Mouse (Mus musculus) ES-CJ7 (cell line): ENCODE results near the gene Dnajc5g.

Experiments used
- DNase-seq: peaks from one replicate; pipeline ENCODE4 v3.0.0; 2011; ENCODE audit warnings: low read depth, low spot score

Gene Dnajc5g

DNA sequence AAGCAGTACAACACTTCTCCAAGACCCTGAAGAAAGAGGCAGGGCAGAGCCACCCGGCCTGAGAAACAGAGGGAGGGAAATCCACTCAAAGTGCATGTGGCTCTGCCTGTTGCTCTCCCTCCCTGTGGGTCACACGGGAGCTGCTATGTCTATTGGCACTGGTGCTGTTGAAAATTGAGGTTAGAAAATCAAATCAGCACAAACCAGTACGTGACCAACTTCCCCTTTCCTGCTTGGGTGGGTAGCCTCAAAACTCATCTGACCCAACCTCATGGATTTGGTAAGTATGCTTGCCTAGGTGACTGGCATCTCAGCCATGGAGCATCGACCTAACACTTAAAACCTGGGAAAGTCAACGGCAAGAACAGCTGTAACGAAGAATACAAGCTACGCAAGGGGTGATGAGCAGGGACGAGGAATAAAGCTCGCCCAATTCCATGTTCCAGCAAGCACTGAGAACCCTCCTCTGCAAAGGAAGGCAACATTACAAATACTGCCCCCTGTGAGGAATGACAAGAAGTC lies at the start of gene Dnajc5g:
Dnajc5g (plus strand) TSS at position 472 of the 522 bp plus-strand sequence.
- DNase-seq: no peak

DNA sequence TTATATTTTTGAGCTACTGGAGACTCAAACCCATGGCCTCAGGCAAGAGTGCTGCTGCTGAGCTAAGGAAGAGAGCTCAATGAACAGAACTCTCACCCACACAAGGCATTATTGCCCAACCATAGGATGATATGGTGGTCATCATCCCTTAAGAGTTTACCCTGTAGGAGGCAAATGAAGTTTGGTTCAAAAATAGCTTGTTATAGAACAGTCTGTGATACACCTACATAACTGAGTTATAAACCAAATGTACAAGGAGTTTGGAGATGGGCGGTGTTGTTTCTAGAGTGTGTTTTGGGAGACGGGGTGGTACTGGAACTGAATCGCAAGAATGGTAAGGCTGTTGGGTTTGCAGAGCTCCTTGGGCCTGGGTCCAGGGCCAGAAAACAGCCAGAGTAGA lies 36.3 kb upstream of the Dnajc5g start:
- DNase-seq: no peak

DNA sequence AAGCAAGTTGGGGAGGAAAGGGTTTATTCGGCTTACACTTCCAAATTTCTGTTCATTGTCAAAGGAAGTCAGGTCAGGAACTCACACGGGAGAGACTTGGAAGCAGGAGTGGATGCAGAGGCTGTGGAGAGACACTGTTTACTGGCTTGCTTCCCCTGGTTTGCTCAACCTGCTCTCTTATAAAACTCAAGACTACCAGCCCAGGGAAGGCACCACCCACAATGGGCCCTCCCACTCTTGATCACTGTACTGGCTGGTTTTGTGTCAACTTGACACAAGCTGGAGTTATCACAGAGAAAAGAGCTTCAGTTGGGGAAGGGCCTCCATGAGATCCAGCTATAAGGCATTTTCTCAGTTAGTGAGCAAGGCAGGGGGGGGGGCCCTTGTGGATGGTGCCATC lies 35.0 kb upstream of the Dnajc5g start:
- DNase-seq: no peak

DNA sequence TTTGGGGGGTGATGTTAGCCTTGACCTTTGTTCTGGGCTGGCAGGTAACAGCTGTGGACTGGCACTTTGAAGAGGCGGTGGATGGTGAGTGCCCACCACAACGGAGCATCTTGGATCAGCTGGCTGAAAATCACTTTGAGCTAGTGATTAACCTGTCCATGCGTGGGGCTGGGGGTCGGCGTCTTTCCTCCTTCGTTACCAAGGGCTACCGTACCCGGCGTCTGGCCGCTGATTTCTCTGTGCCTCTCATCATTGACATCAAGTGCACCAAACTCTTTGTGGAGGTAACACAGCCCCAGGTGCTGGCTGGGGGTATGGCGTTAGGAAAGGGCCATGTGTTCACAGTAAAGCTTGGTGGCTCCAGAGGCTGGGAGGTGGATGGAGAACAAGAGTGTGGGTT lies 34.3 kb upstream of the Dnajc5g start:
- no peak for DNase-seq

DNA sequence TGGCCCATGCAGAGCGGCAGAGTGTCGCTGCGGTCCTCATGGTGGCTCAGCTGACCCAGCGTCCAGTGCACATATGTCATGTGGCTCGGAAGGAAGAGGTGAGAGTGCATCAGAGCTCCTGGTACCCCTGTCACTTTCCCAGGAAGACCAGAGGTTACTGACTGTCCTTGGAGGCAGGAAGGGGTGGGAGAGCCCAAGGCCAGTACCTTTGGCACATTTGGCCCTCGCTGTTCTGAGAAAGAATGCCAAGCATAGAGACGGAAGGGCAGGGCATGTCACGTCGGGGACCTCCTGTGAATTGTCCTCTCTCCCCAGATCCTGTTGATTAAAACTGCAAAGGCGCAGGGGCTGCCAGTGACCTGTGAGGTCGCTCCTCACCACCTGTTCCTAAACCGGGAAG lies 32.9 kb upstream of the Dnajc5g start:
- DNase-seq: no peak

DNA sequence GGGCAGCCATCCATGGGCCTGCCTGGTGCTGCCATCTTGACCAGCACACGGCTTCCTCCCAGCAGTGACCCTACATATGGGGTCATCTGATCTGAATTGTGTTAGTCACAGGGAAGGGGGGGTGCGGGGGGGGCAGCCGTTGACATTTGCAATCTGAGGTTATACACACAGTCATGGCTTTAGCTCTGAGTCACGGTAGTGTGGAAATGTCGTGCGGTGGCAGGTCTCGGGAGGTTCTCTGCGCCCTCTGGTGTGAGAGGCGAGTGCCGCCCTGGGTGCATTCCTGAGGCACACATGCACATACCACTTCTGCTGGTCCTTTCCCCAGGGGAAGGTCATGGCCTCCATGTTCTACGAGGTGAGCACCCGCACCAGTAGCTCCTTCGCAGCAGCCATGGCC lies 29.7 kb upstream of the Dnajc5g start:
- DNase-seq: no peak

DNA sequence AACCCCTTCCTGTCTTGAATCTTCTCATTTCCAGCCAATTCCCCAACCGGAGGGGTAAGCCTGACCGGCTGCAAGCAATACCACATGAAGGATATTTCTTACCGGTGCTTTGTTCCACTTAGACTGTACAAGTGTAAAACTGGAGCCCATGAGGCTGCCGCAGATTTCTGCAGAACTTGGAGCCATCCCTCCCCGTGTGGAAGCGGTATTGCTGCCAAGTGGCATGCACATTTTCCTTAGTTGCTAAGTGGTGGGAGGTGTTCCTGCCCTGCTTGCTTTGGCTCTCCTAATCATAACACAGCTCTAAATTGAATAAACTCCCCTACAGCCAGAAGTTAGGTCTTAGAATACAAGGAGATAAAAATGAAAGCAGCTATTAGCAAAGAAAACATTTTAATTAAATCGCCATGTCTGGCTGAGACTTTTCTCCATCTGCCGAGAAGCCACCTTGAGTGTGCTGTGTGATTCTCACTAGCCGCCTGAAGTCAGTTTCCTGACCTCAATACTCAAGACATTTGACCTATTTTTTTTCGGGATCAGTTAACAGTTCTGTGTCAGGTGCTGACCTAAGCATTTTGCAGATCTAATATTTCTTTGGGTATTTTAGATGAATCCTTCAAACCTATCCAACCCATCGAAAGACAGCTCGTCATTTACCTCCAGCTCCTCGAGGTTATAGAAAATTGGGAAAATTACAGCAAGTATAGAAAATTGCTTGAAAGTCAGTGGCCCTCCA lies 25.9 kb upstream of the Dnajc5g start:
- no peak for DNase-seq

DNA sequence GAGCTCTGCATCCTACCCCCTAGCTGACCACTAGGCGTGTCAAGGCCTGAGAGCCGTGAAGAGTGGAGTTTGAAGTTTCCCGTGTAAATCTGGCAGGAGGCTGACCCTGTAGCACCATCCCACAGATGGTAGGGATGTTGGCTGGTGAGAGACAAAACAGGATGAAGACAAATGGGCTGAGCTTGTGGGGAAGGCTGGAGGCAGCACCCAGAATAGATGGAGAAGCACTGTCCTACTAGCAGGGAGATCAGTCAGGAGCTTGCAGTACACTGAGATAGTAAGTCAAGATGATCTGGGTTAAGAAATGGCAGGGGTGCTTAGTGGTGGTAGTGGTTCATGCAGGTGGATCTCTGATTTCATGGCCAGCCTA lies 25.3 kb upstream of the Dnajc5g start:
- DNase-seq: no peak

DNA sequence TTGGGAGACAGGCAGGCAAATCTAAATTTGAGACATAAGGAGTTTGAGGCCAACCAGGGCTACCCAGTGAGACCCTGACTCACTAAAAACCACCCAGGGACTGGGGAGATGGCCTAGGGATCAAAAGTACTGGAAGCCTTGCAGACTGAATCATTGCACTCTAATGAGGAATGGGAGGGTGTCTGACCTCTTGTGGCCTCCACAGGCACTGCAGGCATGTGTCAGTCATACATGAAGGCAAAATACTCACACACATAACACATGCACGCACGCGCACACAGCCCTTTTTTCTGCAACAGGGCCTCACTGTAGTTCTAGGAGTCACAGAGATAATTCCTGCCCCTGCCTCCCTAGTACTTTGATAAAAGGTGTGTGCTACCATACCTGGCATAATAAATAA lies 24.7 kb upstream of the Dnajc5g start:
- peak; percentile 70 for DNase-seq

DNA sequence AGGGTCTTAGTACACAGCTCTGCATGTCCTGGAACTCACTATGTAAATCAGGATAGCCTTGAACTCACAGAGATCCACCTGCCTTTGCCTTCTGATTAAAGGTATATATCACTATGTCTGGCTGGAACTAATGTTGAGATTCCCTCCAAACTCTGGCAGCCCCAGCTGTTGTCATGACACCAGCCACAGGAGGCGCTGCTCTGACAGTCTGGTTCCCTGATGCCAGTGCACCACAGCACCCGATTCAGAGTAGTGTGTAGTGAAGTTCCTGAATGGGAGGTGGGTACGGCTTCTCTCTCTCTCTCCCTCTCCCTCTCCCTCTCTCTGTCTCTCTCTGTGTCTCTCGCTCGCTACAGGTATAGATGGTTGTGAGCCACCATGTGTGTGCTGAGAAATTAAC lies 23.7 kb upstream of the Dnajc5g start:
- peak; percentile 48 for DNase-seq

DNA sequence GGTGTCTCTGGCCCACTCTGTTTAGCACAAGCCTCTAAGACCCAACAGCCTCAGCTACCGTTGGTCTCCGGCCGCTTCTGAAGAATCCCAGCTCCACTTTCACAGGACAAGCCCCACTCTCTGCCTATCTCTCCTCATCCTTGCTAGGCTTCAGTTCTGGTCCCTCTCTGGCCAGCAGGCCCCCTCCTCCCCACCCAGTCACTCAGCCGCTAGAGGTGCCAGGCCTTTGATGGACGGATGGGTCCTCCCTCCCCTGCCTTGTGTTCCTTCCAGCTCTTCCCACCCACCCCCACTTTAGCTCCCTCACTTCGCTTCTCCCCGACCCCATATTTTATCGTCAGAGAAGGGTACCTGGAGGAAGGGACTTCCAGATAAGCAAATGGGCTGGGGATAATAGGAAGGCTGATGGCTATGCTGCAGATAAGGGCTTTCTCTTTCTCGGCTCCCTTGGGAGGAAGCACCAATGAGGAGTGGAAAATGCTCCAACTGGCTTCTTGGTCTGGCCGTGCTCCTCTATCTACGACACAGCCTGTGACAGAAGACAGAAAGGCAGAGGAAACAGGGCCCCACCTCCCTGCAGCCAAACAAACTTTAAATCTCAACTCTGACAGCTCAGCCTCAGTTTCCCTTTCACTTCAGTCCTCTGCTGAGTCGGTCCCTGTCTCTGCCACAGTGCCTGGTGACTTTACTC lies 23.0 kb upstream of the Dnajc5g start:
- no peak for DNase-seq

DNA sequence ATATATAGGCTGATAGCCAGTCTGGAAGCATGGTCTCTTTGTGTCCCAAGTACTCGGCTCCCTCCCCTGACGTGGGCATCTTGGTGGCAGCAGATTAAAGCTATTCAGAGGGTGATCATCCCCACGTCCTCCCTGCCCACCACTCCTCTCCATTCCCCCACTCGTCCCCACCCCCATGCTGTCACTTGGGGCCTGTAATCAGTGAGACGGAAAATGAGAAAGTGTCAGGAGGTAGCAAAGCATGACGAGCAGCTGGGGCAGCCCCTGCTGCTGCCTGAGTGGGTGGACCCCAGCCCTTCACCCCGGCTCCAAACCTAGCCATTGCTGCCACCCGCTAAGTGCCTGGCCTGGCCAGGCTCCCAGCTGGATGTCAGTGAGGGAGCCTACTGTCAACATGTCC lies 22.1 kb upstream of the Dnajc5g start:
- DNase-seq: no peak

DNA sequence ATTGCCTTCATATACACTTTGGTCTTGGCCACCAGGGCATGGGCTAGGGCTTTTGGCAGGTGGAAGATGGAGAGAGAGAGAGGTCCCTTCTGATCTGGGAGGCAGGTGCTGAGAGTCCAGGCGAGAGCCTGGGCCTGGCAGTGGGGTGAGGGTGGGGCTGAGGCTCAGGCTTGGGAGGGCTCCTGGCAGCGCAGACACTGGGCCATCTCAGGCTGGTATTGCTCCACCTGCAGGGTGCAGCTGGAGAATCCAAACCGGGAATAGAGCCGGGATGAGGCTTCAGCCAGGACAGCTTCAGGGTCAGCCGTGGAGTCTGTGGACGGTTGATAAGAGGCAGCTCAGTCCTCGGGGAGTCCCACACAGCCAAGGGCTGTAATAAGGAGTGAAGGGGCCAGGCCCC lies 19.5 kb upstream of the Dnajc5g start:
- no peak for DNase-seq

DNA sequence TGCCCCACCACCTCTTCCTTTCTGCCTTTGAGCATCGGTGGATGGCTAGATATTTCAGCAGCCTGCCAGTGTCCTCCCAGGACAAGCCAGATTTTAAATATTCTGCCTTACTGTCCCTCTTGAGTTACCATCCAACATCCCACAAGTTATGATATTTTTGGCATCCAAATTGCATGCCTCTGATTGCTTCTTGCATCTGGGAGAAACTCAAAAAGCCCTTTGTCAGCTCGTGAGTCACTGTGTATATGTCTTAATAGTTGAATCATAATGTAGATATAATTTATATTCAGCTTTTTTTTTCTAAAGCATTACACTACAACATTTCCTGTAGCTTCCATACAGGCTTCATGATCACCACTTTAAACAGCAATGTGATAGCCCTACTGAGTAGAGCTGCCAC lies 19.0 kb upstream of the Dnajc5g start:
- DNase-seq: no peak

DNA sequence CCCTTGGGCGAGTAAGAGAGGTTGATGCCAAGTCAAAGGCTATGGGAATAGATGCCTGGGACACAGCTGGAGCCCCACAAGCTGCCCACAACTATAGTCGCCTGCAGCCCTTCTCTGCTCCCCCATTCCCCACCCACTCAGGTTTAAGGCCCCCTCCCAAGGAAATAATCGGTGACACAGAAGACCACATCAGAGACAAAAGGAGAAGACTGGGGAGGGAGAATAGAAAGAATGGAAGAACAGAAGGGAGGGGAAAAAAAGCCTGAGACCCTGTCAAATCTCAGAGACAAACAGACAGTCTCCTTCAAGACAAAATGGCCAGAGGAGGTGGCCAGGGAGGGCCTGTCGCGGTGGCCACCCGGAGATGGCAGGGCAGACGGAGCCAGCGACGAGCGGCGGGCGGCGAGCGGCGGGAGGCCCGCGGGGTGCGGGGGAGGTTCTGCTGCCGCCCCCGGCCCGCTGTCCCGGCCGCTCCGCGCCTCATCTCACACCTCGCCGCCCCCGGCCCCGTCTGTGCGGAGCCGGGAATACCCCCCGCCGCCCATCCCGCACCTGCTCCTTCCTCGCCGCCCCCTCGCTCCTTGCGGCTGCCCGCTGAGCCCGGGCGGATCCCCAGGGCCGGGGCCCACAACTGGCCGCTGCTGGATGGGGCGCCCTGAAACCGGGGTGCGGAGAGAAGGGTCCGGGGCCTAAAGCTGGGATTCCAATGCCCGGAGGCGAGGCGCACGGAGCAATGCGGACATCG lies 13.7 kb upstream of the Dnajc5g start:
- DNase-seq: no peak

DNA sequence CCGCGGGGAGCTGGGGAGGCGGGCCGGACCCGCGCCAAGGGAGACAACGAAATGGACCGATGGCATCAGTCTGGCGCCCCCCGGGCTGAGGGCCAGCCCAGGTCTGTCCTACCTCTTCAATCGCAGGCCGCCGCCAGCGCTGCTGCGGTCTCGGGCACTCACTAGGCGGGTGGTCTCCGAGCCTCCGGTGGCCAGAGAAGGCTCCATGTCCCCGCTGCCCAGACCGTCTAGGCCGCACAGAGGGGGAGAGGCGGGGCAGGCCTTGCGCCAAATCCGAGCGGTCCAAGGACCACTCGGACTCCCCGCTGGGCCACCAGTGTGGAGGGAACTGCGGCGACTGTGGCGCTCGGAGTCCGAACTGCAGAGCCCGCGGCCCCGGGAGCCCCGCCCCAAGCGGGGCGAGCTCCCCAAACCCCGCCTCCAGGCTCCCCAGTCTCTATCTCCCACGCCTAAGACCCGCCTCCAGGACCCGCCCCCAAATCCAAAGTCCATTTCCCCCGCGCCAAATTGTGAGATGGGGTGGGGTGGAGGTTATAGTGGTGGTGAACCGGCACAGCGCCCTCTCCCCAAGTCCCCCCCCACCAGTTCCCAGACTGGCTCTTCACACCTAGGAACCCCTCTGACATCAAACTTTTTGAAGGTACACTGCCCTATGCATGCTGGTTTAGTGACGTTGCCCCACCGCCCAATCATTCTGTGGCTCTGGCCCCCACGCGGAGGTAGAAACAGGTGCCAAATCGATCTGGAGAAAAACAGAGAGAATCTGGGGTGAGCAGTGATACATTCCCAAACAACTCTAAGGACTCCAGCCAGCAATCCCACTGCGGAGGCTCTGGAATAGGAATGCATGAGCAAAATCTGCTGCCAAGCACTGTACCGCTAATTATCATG lies 12.7 kb upstream of the Dnajc5g start:
- DNase-seq: peak; percentile 57

DNA sequence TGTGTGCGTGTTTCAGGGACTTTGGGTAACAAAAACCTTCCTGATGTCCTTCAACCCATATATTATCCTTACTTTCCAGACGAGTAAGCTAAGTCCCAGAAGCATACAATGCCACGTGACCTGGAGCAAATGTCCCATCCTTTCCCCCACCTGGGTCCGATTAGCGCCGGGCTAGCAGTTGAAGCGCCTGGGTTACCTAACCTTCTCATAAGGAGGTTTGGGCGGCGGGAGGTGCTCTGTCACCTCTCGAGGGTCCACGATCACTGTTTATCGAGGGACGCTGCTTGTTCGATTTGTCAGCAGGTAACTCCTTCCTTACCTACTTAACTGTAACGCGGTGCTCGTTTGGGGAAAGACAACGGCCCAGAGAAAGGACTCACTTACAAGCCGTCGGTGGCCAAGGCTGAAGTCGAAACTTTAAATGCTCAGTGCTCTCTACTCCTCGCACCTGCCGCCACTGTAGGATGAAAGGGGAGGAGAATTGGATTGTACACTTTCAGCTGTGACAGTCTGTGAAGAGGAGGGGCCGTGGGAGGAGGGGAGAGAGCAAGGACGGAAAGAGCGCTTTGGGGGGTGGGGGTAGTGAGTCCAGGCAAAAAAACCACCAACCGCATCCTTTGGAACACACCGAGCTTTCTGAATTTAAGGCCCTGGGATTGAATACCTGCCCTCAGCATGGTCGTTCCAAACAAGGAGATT lies 11.8 kb upstream of the Dnajc5g start:
- DNase-seq: no peak

DNA sequence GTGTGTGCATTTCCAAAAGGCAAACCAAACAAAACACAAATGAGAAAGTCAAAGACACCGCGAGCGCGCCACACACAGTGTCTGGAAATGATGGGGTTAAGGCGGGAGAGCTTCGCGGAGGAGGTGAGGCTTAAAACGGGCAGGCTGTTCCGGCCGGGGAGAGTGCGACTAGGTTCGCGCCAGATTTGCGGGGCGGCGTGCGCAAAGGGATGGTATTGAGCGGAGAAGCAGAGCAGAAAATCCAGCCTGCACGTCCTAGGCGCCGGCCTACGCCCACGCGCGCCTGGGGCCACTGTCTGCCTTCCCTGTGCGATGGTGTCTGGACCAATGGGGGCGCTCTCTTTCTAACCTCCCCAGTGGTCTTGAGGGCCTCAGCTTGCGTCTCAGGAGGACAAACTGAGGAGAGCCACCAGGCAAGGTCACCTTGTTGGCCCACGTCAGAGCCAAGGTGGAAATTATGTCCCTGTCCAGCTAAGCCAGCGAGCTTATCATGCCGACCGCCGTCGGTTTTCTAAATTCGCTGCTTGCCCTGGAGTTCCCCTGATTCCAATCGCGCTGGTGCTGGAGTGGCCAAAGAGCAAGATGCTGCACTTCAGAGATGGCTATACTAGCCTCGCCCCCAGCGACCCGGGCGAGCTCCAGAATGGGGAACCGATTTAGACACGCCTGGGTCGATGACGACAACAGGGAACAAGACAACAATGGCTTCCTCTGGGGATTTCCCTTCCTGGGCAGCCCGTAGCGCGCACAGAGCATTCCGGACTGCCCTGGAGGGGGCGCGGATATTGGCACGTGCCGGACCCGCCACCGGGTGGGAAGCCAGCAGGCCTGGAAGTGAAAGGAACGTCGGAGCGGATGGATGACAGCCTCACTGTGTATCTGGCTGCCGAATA lies 11.0 kb upstream of the Dnajc5g start:
- DNase-seq: peak; percentile 76

DNA sequence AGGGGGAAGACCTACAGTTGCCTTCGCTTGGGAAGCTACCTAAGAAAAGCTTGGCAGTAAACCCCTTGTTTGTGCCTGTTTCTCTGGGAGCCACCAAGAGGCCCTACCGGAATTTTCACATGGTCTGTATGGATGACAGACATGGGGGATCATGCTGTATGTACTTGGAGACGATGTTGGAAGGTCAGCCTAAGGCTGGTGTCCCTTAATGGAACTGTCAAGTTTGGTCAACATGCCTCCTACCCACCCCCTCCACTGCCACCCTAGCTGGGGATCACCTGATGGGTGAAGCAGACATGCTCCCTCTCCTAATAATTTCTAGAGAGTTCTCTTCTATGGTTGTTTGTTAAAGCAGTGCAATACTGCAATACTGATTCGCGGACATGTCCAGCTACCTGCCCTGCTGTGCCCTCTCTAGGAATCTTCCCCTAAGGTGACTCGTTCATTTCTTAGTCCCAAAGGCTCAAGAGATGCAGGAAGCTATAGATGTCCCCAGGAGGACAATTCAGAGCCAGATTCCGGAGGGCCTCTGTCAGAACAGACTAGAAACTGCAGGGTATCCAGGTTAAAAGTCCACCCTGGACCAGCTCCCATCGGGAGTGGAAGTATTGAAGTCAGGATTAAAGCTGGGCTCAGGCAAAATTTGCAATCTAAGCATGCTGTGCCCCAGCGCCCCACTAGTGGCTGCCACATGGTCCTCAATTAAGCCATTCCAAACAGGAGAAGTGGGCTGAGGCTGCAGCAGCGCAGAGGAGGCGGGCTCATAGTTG lies 10.2 kb upstream of the Dnajc5g start:
- no peak for DNase-seq
